Mouse (Mus musculus): ENCODE data around the gene Thrb.

DNA sequence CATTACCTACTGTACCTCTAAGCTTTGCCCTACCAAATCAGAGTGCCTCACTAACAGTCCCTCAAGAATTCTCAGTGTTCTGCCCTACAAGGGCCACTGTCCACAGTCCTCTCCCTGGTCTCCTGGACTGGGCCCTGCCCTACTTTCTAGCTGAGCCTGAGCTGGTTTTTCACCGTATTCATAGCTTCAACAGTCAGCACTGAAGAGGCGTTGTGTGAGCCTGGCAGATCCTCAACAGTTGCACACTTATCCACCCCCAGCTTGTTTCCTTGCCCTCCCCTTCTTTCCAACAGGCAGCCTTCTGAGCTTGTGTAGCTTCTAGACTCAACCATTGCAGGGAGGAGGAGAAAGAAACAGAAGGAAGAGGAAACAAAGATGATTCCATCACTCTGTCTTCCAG is 158.0 kb downstream of the Thrb start:
- TF ChIP-seq CTCF (IDR thresholded peaks at IDR 0.05; ENCODE audit: borderline replicate concordance, insufficient read depth, low read depth, low read length) (no peak), POLR2A (IDR thresholded peaks at IDR 0.05; ENCODE audit: borderline replicate concordance, insufficient read depth, low read length) (no peak)
